Mouse (Mus musculus) olfactory bulb, adult 2 months (tissue): ENCODE measurements around the gene Syt3. TPM values are rescaled to one million over a fixed set of nuclear protein-coding genes. Genes with fewer than 3 reads are reported as not detected.

ENCODE experiments used
- H3K27ac ChIP-seq: fragments of 200-500 bp; 2 replicates; pipeline ENCODE4 v1.5.1; 2012; ENCODE audit warnings: low read depth, low read length; ENCODE audit not compliant: insufficient read depth
- H3K4me1 ChIP-seq: fragments of 200-500 bp; 2 replicates; pipeline ENCODE4 v1.6.1; 2012; ENCODE audit warnings: low read length; ENCODE audit not compliant: control insufficient read depth, insufficient read depth
- H3K4me3 ChIP-seq: fragments of 200-500 bp; 2 replicates; pipeline ENCODE4 v1.5.1; 2012; ENCODE audit warnings: mild to moderate bottlenecking, low read depth, low read length, moderate library complexity; ENCODE audit not compliant: insufficient read depth
- CTCF ChIP-seq: fragments of 200-500 bp; IDR thresholded peaks from 2 replicates; pipeline ENCODE4 v1.5.1; 2012; ENCODE audit warnings: low read depth, mild to moderate bottlenecking, low read length, moderate library complexity; ENCODE audit not compliant: insufficient read depth
- POLR2A ChIP-seq: fragments of 200-500 bp; IDR thresholded peaks from 2 replicates; pipeline ENCODE4 v1.6.1; 2012; ENCODE audit warnings: mild to moderate bottlenecking, low read depth, low read length, moderate library complexity; ENCODE audit not compliant: insufficient read depth
- WGBS: fragments of 180-500 bp; shearing (Covaris S2); methylation state at CpG from one replicate; pipeline ENCODE4 v1.1.7; 2018; 5-methylcytosine and 5-hydroxymethylcytosine counted together
- polyA plus RNA-seq: library from polyadenylated mRNA; stranded (reverse); fragments of >200 nt; gene quantifications from 2 replicates; pipeline ENCODE4 v1.2.4, GENCODE M21; 2012; ENCODE audit warnings: low replicate concordance; ENCODE audit not compliant: missing spikeins, insufficient read depth, insufficient read length

The Syt3 gene
- polyA plus RNA-seq, 1 experiment: not detected

GRCm38 (mm10) chr7:44373889-44374652 lies 9.8 kb upstream of the Syt3 start:
- TF ChIP-seq CTCF: no peak
- WGBS: under 1% methylated on average over 19 of the region's 19 CpGs
- peak overlapping the region; percentile 82 for H3K27ac ChIP-seq

GRCm38 (mm10) chr7:44374756-44375155 lies 9.1 kb upstream of the Syt3 start:
- peaks cover 11% of the 10 kb centered on the region for H3K4me1 ChIP-seq
- peak overlapping the region; percentile 86 for H3K4me3 ChIP-seq
- 3% methylated on average over 5 of the region's 5 CpGs for WGBS
- H3K27ac ChIP-seq: no peak overlapping the region
- no peak for TF ChIP-seq POLR2A
- TF ChIP-seq CTCF: no peak

More at GRCm38 (mm10) chr7:44373889-44374652, 9.8 kb upstream of the Syt3 start:
- H3K4me1 ChIP-seq: peaks cover 11% of the 10 kb centered on the region
- H3K4me3 ChIP-seq: peak overlapping the region; percentile 86

GRCm38 (mm10) chr7:44375207-44375606 lies 8.7 kb upstream of the Syt3 start:
- Histone ChIP-seq H3K4me3 (peak overlapping the region; percentile 86), H3K27ac (no peak overlapping the region), H3K4me1 (peaks cover 11% of the 10 kb centered on the region)
- TF ChIP-seq POLR2A (no peak), CTCF (no peak)
- 17% methylated on average over 10 of the region's 10 CpGs for WGBS

GRCm38 (mm10) chr7:44375793-44376192 lies 8.1 kb upstream of the Syt3 start:
- Histone ChIP-seq H3K27ac (no peak overlapping the region), H3K4me3 (no peak overlapping the region), H3K4me1 (peaks cover 11% of the 10 kb centered on the region)
- TF ChIP-seq CTCF (no peak), POLR2A (no peak)
- 72% methylated on average over 3 of the region's 3 CpGs for WGBS

- Histone ChIP-seq H3K27ac (no peak overlapping the region), H3K4me3 (no peak overlapping the region), H3K4me1 (peaks cover 15% of the 10 kb centered on the region)
- 34% methylated on average over 4 of the region's 4 CpGs for WGBS
- TF ChIP-seq POLR2A: no peak
- TF ChIP-seq CTCF: no peak
Measured at GRCm38 (mm10) chr7:44378290-44378689, 5.6 kb upstream of the Syt3 start.

GRCm38 (mm10) chr7:44382541-44382940 lies 1.4 kb upstream of the Syt3 start:
- TF ChIP-seq CTCF (no peak), POLR2A (no peak)
- 35% methylated on average over 12 of the region's 12 CpGs for WGBS
- H3K4me3 ChIP-seq: no peak overlapping the region
- H3K27ac ChIP-seq: peak overlapping the region; percentile 60
- H3K4me1 ChIP-seq: peaks cover 13% of the 10 kb centered on the region

GRCm38 (mm10) chr7:44384716-44385059 lies 786 bp downstream of the Syt3 start:
- TF ChIP-seq POLR2A: no peak
- TF ChIP-seq CTCF: no peak
- WGBS: 1% methylated on average over 17 of the region's 17 CpGs
- H3K27ac ChIP-seq: no peak overlapping the region
- H3K4me3 ChIP-seq: peak overlapping the region; percentile 73
- H3K4me1 ChIP-seq: peaks cover 13% of the 10 kb centered on the region

- 82% methylated on average over 12 of the region's 12 CpGs for WGBS
Measured at GRCm38 (mm10) chr7:44385720-44386119, 1.8 kb downstream of the Syt3 start, which contains the start of gene 1700008O03Rik. Gene 1700008O03Rik (minus strand): TSS chr7:44385820.

GRCm38 (mm10) chr7:44391831-44392230 lies 7.9 kb downstream of the Syt3 start:
- Histone ChIP-seq H3K4me3 (no peak overlapping the region), H3K4me1 (peaks cover 5% of the 10 kb centered on the region; the same call in 1 of the 2 replicates), H3K27ac (no peak overlapping the region)
- 85% methylated on average over 4 of the region's 4 CpGs for WGBS
- no peak for TF ChIP-seq POLR2A

More at GRCm38 (mm10) chr7:44385720-44386119, 1.8 kb downstream of the Syt3 start, which contains the start of gene 1700008O03Rik:
- no peak for TF ChIP-seq CTCF
- TF ChIP-seq POLR2A: no peak
- peak within 1 kb of the TSS; percentile 73 for H3K4me3 ChIP-seq
- H3K4me1 ChIP-seq: peaks cover 13% of the 10 kb centered on the region
- H3K27ac ChIP-seq: no peak within 1 kb of the TSS

- H3K27ac ChIP-seq: no peak overlapping the region
- 92% methylated on average over 14 of the region's 14 CpGs for WGBS
- H3K4me1 ChIP-seq: peaks cover 5% of the 10 kb centered on the region; the same call in 1 of the 2 replicates
- no peak for TF ChIP-seq CTCF
- no peak for TF ChIP-seq POLR2A
- H3K4me3 ChIP-seq: no peak overlapping the region
Measured at GRCm38 (mm10) chr7:44392341-44392740, 8.4 kb downstream of the Syt3 start.
